Mouse (Mus musculus): Measurements from ENCODE around the gene Ssr4. TPM values are rescaled to one million over a fixed set of nuclear protein-coding genes. Genes with fewer than 3 reads are reported as not detected.

Gene Ssr4
- polyA plus RNA-seq, 1 experiment from 2014 or later: 400 TPM

GRCm38 (mm10) chrX:73774802-73775483 lies 11.9 kb upstream of the Ssr4 start:
- Histone ChIP-seq H3K4me3 (ENCODE audit: low read depth, low read length) (no peak overlapping the region), H3K9ac (ENCODE audit: low read length) (no peak overlapping the region), H3K4me2 (replicated peaks; ENCODE audit: low read depth) (no peak overlapping the region), H3K9me3 (ENCODE audit: control insufficient read depth, low read length) (no peaks in the 10 kb centered on the region), H3K36me3 (ENCODE audit: control insufficient read depth, insufficient read depth, low read length) (no peaks in the 10 kb centered on the region), H3K27me3 (ENCODE audit: control insufficient read depth, insufficient read depth, low read length) (no peaks in the 10 kb centered on the region), H3K4me1 (replicated peaks; ENCODE audit: control insufficient read depth, insufficient read depth) (no peaks in the 10 kb centered on the region), H3K27ac (replicated peaks) (peak overlapping the region; percentile 24; the same call in 1 of the 2 replicates)
- DNase-seq (ENCODE audit: low spot score) (no peak), ATAC-seq (ENCODE audit: low FRiP score, low TSS enrichment) (peak; percentile 54)
- TF ChIP-seq CTCF (IDR thresholded peaks at IDR 0.05; ENCODE audit: low read depth) (no peak), EP300 (optimal IDR thresholded peaks at IDR 0.05) (no peak)
- 58% methylated on average over 10 of the region's 10 CpGs for WGBS

- no peak overlapping the region for H3K4me3 ChIP-seq (ENCODE audit: low read depth, low read length)
- H3K36me3 ChIP-seq (ENCODE audit: control insufficient read depth, insufficient read depth, low read length): no peaks in the 10 kb centered on the region
- no peaks in the 10 kb centered on the region for H3K9me3 ChIP-seq (ENCODE audit: control insufficient read depth, low read length)
- H3K27me3 ChIP-seq (ENCODE audit: control insufficient read depth, insufficient read depth, low read length): no peaks in the 10 kb centered on the region
- no peak overlapping the region for H3K4me2 ChIP-seq (replicated peaks; ENCODE audit: low read depth)
- ATAC-seq (ENCODE audit: low FRiP score, low TSS enrichment) (no peak), DNase-seq (ENCODE audit: low spot score) (no peak)
- no peak overlapping the region for H3K9ac ChIP-seq (ENCODE audit: low read length)
- H3K4me1 ChIP-seq (replicated peaks; ENCODE audit: control insufficient read depth, insufficient read depth): no peaks in the 10 kb centered on the region
- TF ChIP-seq EP300 (optimal IDR thresholded peaks at IDR 0.05): no peak
- no peak for TF ChIP-seq CTCF (IDR thresholded peaks at IDR 0.05; ENCODE audit: low read depth)
- 88% methylated on average over 3 of the region's 3 CpGs for WGBS
- H3K27ac ChIP-seq (replicated peaks): no peak overlapping the region
Observed at GRCm38 (mm10) chrX:73782227-73782626, 4.6 kb upstream of the Ssr4 start.

GRCm38 (mm10) chrX:73785666-73786065 lies 1.2 kb upstream of the Ssr4 start:
- Histone ChIP-seq H3K4me1 (replicated peaks; ENCODE audit: control insufficient read depth, insufficient read depth) (no peaks in the 10 kb centered on the region), H3K27ac (replicated peaks) (0 out of 2 replicates have a peak overlapping the region, but pooled peaks have one; percentile 45), H3K4me2 (replicated peaks; ENCODE audit: low read depth) (peak overlapping the region; percentile 50), H3K4me3 (ENCODE audit: low read depth, low read length) (peak overlapping the region; percentile 56), H3K36me3 (ENCODE audit: control insufficient read depth, insufficient read depth, low read length) (no peaks in the 10 kb centered on the region), H3K9ac (ENCODE audit: low read length) (peak overlapping the region; percentile 65), H3K27me3 (ENCODE audit: control insufficient read depth, insufficient read depth, low read length) (no peaks in the 10 kb centered on the region), H3K9me3 (ENCODE audit: control insufficient read depth, low read length) (no peaks in the 10 kb centered on the region)
- DNase-seq (ENCODE audit: low spot score): no peak
- no peak for ATAC-seq (ENCODE audit: low FRiP score, low TSS enrichment)
- TF ChIP-seq CTCF (IDR thresholded peaks at IDR 0.05; ENCODE audit: low read depth) (no peak), EP300 (optimal IDR thresholded peaks at IDR 0.05) (no peak)

- H3K9me3 ChIP-seq (ENCODE audit: control insufficient read depth, low read length): no peaks in the 10 kb centered on the region
- peak overlapping the region; percentile 77 for H3K9ac ChIP-seq (ENCODE audit: low read length)
- no peaks in the 10 kb centered on the region for H3K36me3 ChIP-seq (ENCODE audit: control insufficient read depth, insufficient read depth, low read length)
- H3K27ac ChIP-seq (replicated peaks): peak overlapping the region; percentile 89
- H3K4me3 ChIP-seq (ENCODE audit: low read depth, low read length): peak overlapping the region; percentile 56
- DNase-seq (ENCODE audit: low spot score) (no peak), ATAC-seq (ENCODE audit: low FRiP score, low TSS enrichment) (no peak)
- TF ChIP-seq CTCF (IDR thresholded peaks at IDR 0.05; ENCODE audit: low read depth) (no peak), EP300 (optimal IDR thresholded peaks at IDR 0.05) (no peak)
- H3K4me1 ChIP-seq (replicated peaks; ENCODE audit: control insufficient read depth, insufficient read depth): no peaks in the 10 kb centered on the region
- whole genome bisulfite sequencing: 14% methylated on average over 19 of the region's 22 CpGs
- H3K4me2 ChIP-seq (replicated peaks; ENCODE audit: low read depth): peak overlapping the region; percentile 59
- no peaks in the 10 kb centered on the region for H3K27me3 ChIP-seq (ENCODE audit: control insufficient read depth, insufficient read depth, low read length)
Observed at GRCm38 (mm10) chrX:73787225-73787558, 364 bp downstream of the Ssr4 start.

GRCm38 (mm10) chrX:73788501-73788900 lies 1.7 kb downstream of the Ssr4 start:
- Histone ChIP-seq H3K9ac (ENCODE audit: low read length) (no peak overlapping the region), H3K4me2 (replicated peaks; ENCODE audit: low read depth) (peak overlapping the region; percentile 59)

GRCm38 (mm10) chrX:73793039-73793438 lies 6.2 kb downstream of the Ssr4 start:
- H3K4me3 ChIP-seq (ENCODE audit: low read depth, low read length): no peak overlapping the region
- no peaks in the 10 kb centered on the region for H3K27me3 ChIP-seq (ENCODE audit: control insufficient read depth, insufficient read depth, low read length)
- H3K9me3 ChIP-seq (ENCODE audit: control insufficient read depth, low read length): no peaks in the 10 kb centered on the region
- ATAC-seq (ENCODE audit: low FRiP score, low TSS enrichment): no peak
- TF ChIP-seq CTCF (IDR thresholded peaks at IDR 0.05; ENCODE audit: low read depth): no peak
- TF ChIP-seq EP300 (optimal IDR thresholded peaks at IDR 0.05): no peak
- no peaks in the 10 kb centered on the region for H3K4me1 ChIP-seq (replicated peaks; ENCODE audit: control insufficient read depth, insufficient read depth)
- no peak for DNase-seq (ENCODE audit: low spot score)
- H3K4me2 ChIP-seq (replicated peaks; ENCODE audit: low read depth): no peak overlapping the region
- no peak overlapping the region for H3K9ac ChIP-seq (ENCODE audit: low read length)
- no peak overlapping the region for H3K27ac ChIP-seq (replicated peaks)
- H3K36me3 ChIP-seq (ENCODE audit: control insufficient read depth, insufficient read depth, low read length): no peaks in the 10 kb centered on the region

More at GRCm38 (mm10) chrX:73788501-73788900, 1.7 kb downstream of the Ssr4 start:
- ATAC-seq (ENCODE audit: low FRiP score, low TSS enrichment) (no peak), DNase-seq (ENCODE audit: low spot score) (no peak)
- H3K4me3 ChIP-seq (ENCODE audit: low read depth, low read length): no peak overlapping the region
- 86% methylated on average over 1 of the region's 1 CpGs for WGBS
- H3K27me3 ChIP-seq (ENCODE audit: control insufficient read depth, insufficient read depth, low read length): no peaks in the 10 kb centered on the region
- H3K27ac ChIP-seq (replicated peaks): no peak overlapping the region
- no peaks in the 10 kb centered on the region for H3K9me3 ChIP-seq (ENCODE audit: control insufficient read depth, low read length)
- no peaks in the 10 kb centered on the region for H3K36me3 ChIP-seq (ENCODE audit: control insufficient read depth, insufficient read depth, low read length)
- no peak for TF ChIP-seq EP300 (optimal IDR thresholded peaks at IDR 0.05)
- no peak for TF ChIP-seq CTCF (IDR thresholded peaks at IDR 0.05; ENCODE audit: low read depth)
- H3K4me1 ChIP-seq (replicated peaks; ENCODE audit: control insufficient read depth, insufficient read depth): no peaks in the 10 kb centered on the region

Data from stomach, postnatal 0 days (tissue).